Mouse (Mus musculus): ENCODE measurements around the gene Zfp148. TPM values are rescaled to one million over a fixed set of nuclear protein-coding genes. Genes with fewer than 3 reads are reported as not detected.
"Not testable (repeated sequence)": the region's sequence is repeated elsewhere in the genome, so short reads cannot be mapped to it uniquely, and the experiment has no call there.

The Zfp148 gene
- polyA plus RNA-seq, 1 experiment: 5.4 TPM

- Histone ChIP-seq H3K4me1 (ENCODE audit: control insufficient read depth, insufficient read depth, low read length) (peaks cover 2% of the 10 kb centered on the region), H3K27ac (ENCODE audit: control insufficient read depth, insufficient read depth, low read depth, low read length) (peak overlapping the region; percentile 95), H3K4me3 (ENCODE audit: control insufficient read depth, low read depth, low read length) (peak overlapping the region; percentile 94), H3K36me3 (ENCODE audit: control insufficient read depth, insufficient read depth, low read length) (no peaks in the 10 kb centered on the region; the same call in 1 of the 2 replicates), H3K27me3 (ENCODE audit: control insufficient read depth, insufficient read depth, low read length) (no peaks in the 10 kb centered on the region)
- no peak for TF ChIP-seq CTCF (IDR thresholded peaks at IDR 0.05; ENCODE audit: control insufficient read depth, insufficient read depth, insufficient replicate concordance, low read depth, low read length)
- no peak for TF ChIP-seq POLR2A (IDR thresholded peaks at IDR 0.05; ENCODE audit: control insufficient read depth, low read depth, low read length)
Observed at GRCm38 (mm10) chr16:33381614-33382245, 1.1 kb downstream of the Zfp148 start.

- H3K4me1 ChIP-seq (ENCODE audit: control insufficient read depth, insufficient read depth, low read length): peaks cover 2% of the 10 kb centered on the region
- H3K27me3 ChIP-seq (ENCODE audit: control insufficient read depth, insufficient read depth, low read length): no peaks in the 10 kb centered on the region
- peak overlapping the region; percentile 95; the same call in 1 of the 2 replicates for H3K27ac ChIP-seq (ENCODE audit: control insufficient read depth, insufficient read depth, low read depth, low read length)
- TF ChIP-seq CTCF (IDR thresholded peaks at IDR 0.05; ENCODE audit: control insufficient read depth, insufficient read depth, insufficient replicate concordance, low read depth, low read length) (no peak), POLR2A (IDR thresholded peaks at IDR 0.05; ENCODE audit: control insufficient read depth, low read depth, low read length) (no peak)
- H3K4me3 ChIP-seq (ENCODE audit: control insufficient read depth, low read depth, low read length): peak overlapping the region; percentile 94; the same call in 1 of the 2 replicates
- H3K36me3 ChIP-seq (ENCODE audit: control insufficient read depth, insufficient read depth, low read length): no peaks in the 10 kb centered on the region; the same call in 1 of the 2 replicates
Observed at GRCm38 (mm10) chr16:33382341-33382740, 1.7 kb downstream of the Zfp148 start.

DNA sequence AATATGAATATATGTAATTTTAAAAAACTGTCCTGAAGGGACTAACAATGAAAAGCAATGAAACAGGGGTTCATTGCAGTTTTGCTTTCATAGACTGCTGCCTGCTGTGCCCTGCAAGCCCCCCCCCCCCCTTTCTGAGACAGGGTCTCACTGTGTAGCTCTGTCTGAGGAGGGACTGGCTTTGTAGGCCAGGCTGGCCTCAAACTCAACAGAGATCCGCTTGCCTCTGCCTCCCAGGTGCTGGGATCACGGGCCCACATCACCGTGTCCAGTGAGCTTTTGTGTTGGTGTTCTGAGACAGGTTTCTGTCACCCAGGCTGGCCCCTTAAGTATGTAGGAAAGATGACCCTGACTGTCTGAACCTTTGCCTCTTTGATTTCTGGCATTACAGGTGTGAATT lies 2.9 kb downstream of the Zfp148 start:
- Histone ChIP-seq H3K27me3 (ENCODE audit: control insufficient read depth, insufficient read depth, low read length) (no peaks in the 10 kb centered on the region), H3K4me3 (ENCODE audit: control insufficient read depth, low read depth, low read length) (no peak overlapping the region), H3K4me1 (ENCODE audit: control insufficient read depth, insufficient read depth, low read length) (peaks cover 2% of the 10 kb centered on the region), H3K36me3 (ENCODE audit: control insufficient read depth, insufficient read depth, low read length) (no peaks in the 10 kb centered on the region; the same call in 1 of the 2 replicates), H3K27ac (ENCODE audit: control insufficient read depth, insufficient read depth, low read depth, low read length) (no peak overlapping the region)
- TF ChIP-seq CTCF (IDR thresholded peaks at IDR 0.05; ENCODE audit: control insufficient read depth, insufficient read depth, insufficient replicate concordance, low read depth, low read length): no peak
- no peak for TF ChIP-seq POLR2A (IDR thresholded peaks at IDR 0.05; ENCODE audit: control insufficient read depth, low read depth, low read length)

- H3K36me3 ChIP-seq (ENCODE audit: control insufficient read depth, insufficient read depth, low read length); H3K4me3 ChIP-seq (ENCODE audit: control insufficient read depth, low read depth, low read length); H3K4me1 ChIP-seq (ENCODE audit: control insufficient read depth, insufficient read depth, low read length); H3K27me3 ChIP-seq (ENCODE audit: control insufficient read depth, insufficient read depth, low read length); H3K27ac ChIP-seq (ENCODE audit: control insufficient read depth, insufficient read depth, low read depth, low read length): not testable (repeated sequence)
Observed at GRCm38 (mm10) chr16:33384057-33384456, 3.4 kb downstream of the Zfp148 start.

DNA sequence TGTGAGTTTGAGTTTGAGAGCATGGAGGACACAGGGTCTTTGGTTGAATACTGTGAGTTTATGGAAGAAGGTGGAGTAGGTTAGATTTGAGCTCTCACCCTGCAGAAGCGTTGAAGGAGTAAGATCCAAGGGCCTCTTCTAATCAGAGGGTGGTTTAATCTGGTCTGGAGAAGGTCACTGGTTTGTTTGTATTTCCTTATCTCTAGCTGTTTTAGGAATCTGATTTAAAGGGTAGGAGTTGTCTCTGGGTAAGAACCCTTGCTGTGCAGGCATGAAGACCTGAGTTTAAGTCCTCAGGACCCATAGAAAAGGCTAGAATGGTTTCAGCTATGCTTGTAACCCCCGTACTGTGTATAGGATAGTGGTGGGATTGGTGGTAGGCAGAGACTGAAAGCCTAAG lies 6.4 kb downstream of the Zfp148 start:
- no peak for TF ChIP-seq POLR2A (IDR thresholded peaks at IDR 0.05; ENCODE audit: control insufficient read depth, low read depth, low read length)
- no peak for TF ChIP-seq CTCF (IDR thresholded peaks at IDR 0.05; ENCODE audit: control insufficient read depth, insufficient read depth, insufficient replicate concordance, low read depth, low read length)
- no peak overlapping the region for H3K27ac ChIP-seq (ENCODE audit: control insufficient read depth, insufficient read depth, low read depth, low read length)

GRCm38 (mm10) chr16:33387420-33387819 lies 6.8 kb downstream of the Zfp148 start:
- H3K27ac ChIP-seq (ENCODE audit: control insufficient read depth, insufficient read depth, low read depth, low read length): no peak overlapping the region
- peaks cover 2% of the 10 kb centered on the region; the same call in 1 of the 2 replicates for H3K4me1 ChIP-seq (ENCODE audit: control insufficient read depth, insufficient read depth, low read length)
- no peak overlapping the region for H3K4me3 ChIP-seq (ENCODE audit: control insufficient read depth, low read depth, low read length)
- no peaks in the 10 kb centered on the region for H3K27me3 ChIP-seq (ENCODE audit: control insufficient read depth, insufficient read depth, low read length)
- no peaks in the 10 kb centered on the region for H3K36me3 ChIP-seq (ENCODE audit: control insufficient read depth, insufficient read depth, low read length)
- TF ChIP-seq POLR2A (IDR thresholded peaks at IDR 0.05; ENCODE audit: control insufficient read depth, low read depth, low read length) (no peak), CTCF (IDR thresholded peaks at IDR 0.05; ENCODE audit: control insufficient read depth, insufficient read depth, insufficient replicate concordance, low read depth, low read length) (no peak)

More for the DNA sequence above, 6.4 kb downstream of the Zfp148 start:
- Histone ChIP-seq H3K27me3 (ENCODE audit: control insufficient read depth, insufficient read depth, low read length) (no peaks in the 10 kb centered on the region), H3K36me3 (ENCODE audit: control insufficient read depth, insufficient read depth, low read length) (no peaks in the 10 kb centered on the region), H3K4me3 (ENCODE audit: control insufficient read depth, low read depth, low read length) (no peak overlapping the region), H3K4me1 (ENCODE audit: control insufficient read depth, insufficient read depth, low read length) (peaks cover 2% of the 10 kb centered on the region; the same call in 1 of the 2 replicates)

GRCm38 (mm10) chr16:33399913-33400782 lies 19.5 kb downstream of the Zfp148 start:
- H3K27ac ChIP-seq (ENCODE audit: control insufficient read depth, insufficient read depth, low read depth, low read length): peak overlapping the region; percentile 80
- no peaks in the 10 kb centered on the region for H3K36me3 ChIP-seq (ENCODE audit: control insufficient read depth, insufficient read depth, low read length)
- peaks cover 5% of the 10 kb centered on the region for H3K4me1 ChIP-seq (ENCODE audit: control insufficient read depth, insufficient read depth, low read length)
- TF ChIP-seq CTCF (IDR thresholded peaks at IDR 0.05; ENCODE audit: control insufficient read depth, insufficient read depth, insufficient replicate concordance, low read depth, low read length) (no peak), POLR2A (IDR thresholded peaks at IDR 0.05; ENCODE audit: control insufficient read depth, low read depth, low read length) (peak; percentile 68; the same call in 1 of the 2 replicates)
- H3K4me3 ChIP-seq (ENCODE audit: control insufficient read depth, low read depth, low read length): peak overlapping the region; percentile 91
- no peaks in the 10 kb centered on the region for H3K27me3 ChIP-seq (ENCODE audit: control insufficient read depth, insufficient read depth, low read length)

Measured in testis, adult 2 months (tissue).